Mouse (Mus musculus) liver, postnatal 0 days (tissue): ENCODE measurements at regions not wholly inside any gene's neighbourhood (a gene's known extent, or its start where the extent isn't known, plus 50 kb on each side); places are given as distances from the start of the nearest gene placed in this dataset.

ENCODE experiments used
- CTCF ChIP-seq: sonication (generic); IDR thresholded peaks from 2 replicates; pipeline ENCODE4 v1.5.1; 2016; ENCODE audit warnings: antibody characterized with exemption, low read depth
- EP300 ChIP-seq: IDR thresholded peaks from 2 replicates; pipeline ENCODE4 v1.6.1; 2016; ENCODE audit warnings: antibody characterized with exemption, low read depth, mild to moderate bottlenecking

- no peak for TF ChIP-seq CTCF
- no peak for TF ChIP-seq EP300
Measured at GRCm38 (mm10) chr1:186433169-186433665, 272.6 kb downstream of the Tgfb2 start.
